18 mouse cellular contexts compared by ENCODE assay signal in genomic region chr15:50271646-50272045, GRCm38 (mm10).
"Had no signal": no experiment of that assay in that cellular context is flagged by ENCODE, and none has a peak within 500 bp of the region (broad histone marks: within the 10 kb centered on the region; RNA-seq: fewer than 3 reads in every experiment).

No protein-coding gene starts in this region.

- H3K27me3 ChIP-seq: kidney, embryonic 15.5 days; limb, embryonic 12.5 days; limb, embryonic 15.5 days; midbrain, embryonic 15.5 days; neural tube, embryonic 12.5 days; neural tube, embryonic 15.5 days had no signal

- H3K9me3 ChIP-seq: kidney, embryonic 15.5 days; limb, embryonic 12.5 days; limb, embryonic 15.5 days; midbrain, embryonic 10.5 days; midbrain, embryonic 15.5 days; neural tube, embryonic 12.5 days; neural tube, embryonic 15.5 days had no signal

- H3K36me3 ChIP-seq: kidney, embryonic 15.5 days; limb, embryonic 12.5 days; limb, embryonic 15.5 days; midbrain, embryonic 10.5 days; midbrain, embryonic 15.5 days; neural tube, embryonic 12.5 days; neural tube, embryonic 15.5 days had no signal

- DNase-seq: kidney, postnatal 10 days; kidney, postnatal 36 days; left cerebral cortex, postnatal 4 days; liver, postnatal 0 days; lung, embryonic 14.5 days; thymus, adult 18-20 months; thymus, postnatal 36 days had no signal

- H3K4me1 ChIP-seq: kidney, embryonic 15.5 days; limb, embryonic 12.5 days; limb, embryonic 15.5 days; midbrain, embryonic 10.5 days; midbrain, embryonic 15.5 days; neural tube, embryonic 12.5 days; neural tube, embryonic 15.5 days had no signal

- H3K9ac ChIP-seq: kidney, embryonic 15.5 days; limb, embryonic 12.5 days; limb, embryonic 15.5 days; liver, embryonic 14.5 days; liver, postnatal 0 days; lung, embryonic 14.5 days; midbrain, embryonic 15.5 days; neural tube, embryonic 12.5 days; neural tube, embryonic 15.5 days had no signal

- H3K4me2 ChIP-seq: kidney, embryonic 15.5 days; limb, embryonic 12.5 days; limb, embryonic 15.5 days; liver, embryonic 11.5 days; lung, embryonic 14.5 days; midbrain, embryonic 15.5 days; neural tube, embryonic 12.5 days; neural tube, embryonic 15.5 days had no signal

- ATAC-seq: liver, postnatal 0 days; lung, postnatal 0 days; midbrain, embryonic 15.5 days had no signal

- H3K4me3 ChIP-seq: kidney, embryonic 15.5 days; limb, embryonic 12.5 days; limb, embryonic 15.5 days; midbrain, embryonic 10.5 days; midbrain, embryonic 15.5 days; neural tube, embryonic 12.5 days; neural tube, embryonic 15.5 days had no signal

- H3K27ac ChIP-seq: kidney, embryonic 15.5 days; limb, embryonic 12.5 days; limb, embryonic 15.5 days; liver, embryonic 14.5 days; macrophage; midbrain, embryonic 10.5 days; midbrain, embryonic 15.5 days; neural tube, embryonic 12.5 days; neural tube, embryonic 15.5 days had no signal
